ENCODE assay signal across 21 mouse cellular contexts in the genomic region with DNA sequence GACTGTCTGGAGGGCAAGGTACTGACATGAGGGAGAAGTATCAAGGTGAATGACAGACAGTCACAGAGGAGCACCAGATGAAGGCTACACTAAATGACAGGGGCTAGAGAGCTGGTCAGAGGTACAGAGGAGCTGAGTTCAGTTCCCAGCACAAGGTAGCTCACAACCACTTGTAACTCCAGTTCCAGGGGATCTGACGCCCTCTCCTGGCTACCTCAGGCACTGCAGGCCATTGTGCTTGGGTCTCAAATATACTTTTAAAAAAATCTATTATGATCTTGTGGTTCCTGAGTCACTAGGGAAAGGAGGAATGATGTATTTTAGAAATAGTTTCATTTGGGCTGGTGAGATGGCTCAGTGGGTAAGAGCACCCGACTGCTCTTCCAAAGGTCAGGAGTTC.
DNase-seq lines count a peak whose midpoint lies in the region; ATAC-seq and TF ChIP-seq lines count a peak whose summit lies in the region.
"Had no signal": no experiment of that assay in that cellular context is flagged by ENCODE, and none has a peak within 500 bp of the region (broad histone marks: within the 10 kb centered on the region; RNA-seq: fewer than 3 reads in every experiment).

No protein-coding gene starts in this region.

- no peaks in the 10 kb centered on the region for H3K4me1 ChIP-seq in intestine, postnatal 0 days (replicated peaks; ENCODE audit: control insufficient read depth, insufficient read depth, low read length)
- H3K4me1 ChIP-seq in intestine, embryonic 16.5 days (ENCODE audit: control insufficient read depth, insufficient read depth, low read length) = no peaks in the 10 kb centered on the region
- no peaks in the 10 kb centered on the region for H3K4me1 ChIP-seq in lung, embryonic 14.5 days (ENCODE audit: insufficient read depth)
- H3K4me1 ChIP-seq: forebrain, embryonic 12.5 days; liver, embryonic 13.5 days had no signal

- no peaks in the 10 kb centered on the region for H3K27me3 ChIP-seq in intestine, postnatal 0 days (replicated peaks; ENCODE audit: control insufficient read depth, insufficient read depth, low read length)
- no peaks in the 10 kb centered on the region for H3K27me3 ChIP-seq in intestine, embryonic 16.5 days (replicated peaks; ENCODE audit: control insufficient read depth, insufficient read depth, low read length)
- H3K27me3 ChIP-seq in lung, embryonic 14.5 days (ENCODE audit: insufficient read depth, low read length) = no peaks in the 10 kb centered on the region
- H3K27me3 ChIP-seq: CH12.LX; forebrain, embryonic 12.5 days; liver, embryonic 13.5 days; Patski had no signal

- no peak overlapping the region for H3K27ac ChIP-seq in intestine, postnatal 0 days (ENCODE audit: low read depth, low read length)
- no peak overlapping the region for H3K27ac ChIP-seq in intestine, embryonic 16.5 days (ENCODE audit: low read length)
- H3K27ac ChIP-seq in lung, embryonic 14.5 days (ENCODE audit: low read depth) = no peak overlapping the region
- H3K27ac ChIP-seq: forebrain, embryonic 12.5 days; heart, embryonic 10.5 days; liver, embryonic 13.5 days had no signal

- no peak overlapping the region for H3K4me3 ChIP-seq in intestine, postnatal 0 days (ENCODE audit: low read depth, low read length)
- no peak overlapping the region for H3K4me3 ChIP-seq in intestine, embryonic 16.5 days (ENCODE audit: low read length)
- H3K4me3 ChIP-seq in lung, embryonic 14.5 days (ENCODE audit: low read depth, low read length) = no peak overlapping the region
- H3K4me3 ChIP-seq: forebrain, embryonic 12.5 days; heart, embryonic 10.5 days; liver, embryonic 13.5 days; myocyte had no signal

- H3K9me3 ChIP-seq in intestine, postnatal 0 days (ENCODE audit: control insufficient read depth) = no peaks in the 10 kb centered on the region
- no peaks in the 10 kb centered on the region for H3K9me3 ChIP-seq in intestine, embryonic 16.5 days (ENCODE audit: control insufficient read depth, low read length)
- H3K9me3 ChIP-seq in lung, embryonic 14.5 days (ENCODE audit: low read depth, low read length) = no peaks in the 10 kb centered on the region; the same call in 1 of the 2 replicates
- H3K9me3 ChIP-seq: forebrain, embryonic 12.5 days; liver, embryonic 13.5 days had no signal

- DNase-seq in lung, embryonic 14.5 days = no peak
- DNase-seq in lung, postnatal 10 days = no peak
- peak; percentile 45 for DNase-seq in ZHBTc4 (ENCODE audit: low read depth, low spot score)
- DNase-seq in testis, postnatal 14 days (ENCODE audit: low spot score) = peak; percentile 21
- no peak for DNase-seq in thymus, adult 18-20 months
- DNase-seq: cerebellum, adult 9-10 months; embryo, embryonic 11 days; heart, postnatal 14 days; kidney, postnatal 10 days; layer of hippocampus, adult 9-11 months; liver, embryonic 13.5 days; lung, postnatal 36 days; right cerebral cortex, adult 18-20 months had no signal

- no peak overlapping the region for H3K9ac ChIP-seq in intestine, postnatal 0 days (ENCODE audit: low read depth, low read length)
- H3K9ac ChIP-seq in intestine, embryonic 16.5 days (ENCODE audit: low read depth, low read length) = no peak overlapping the region
- H3K9ac ChIP-seq in lung, embryonic 14.5 days = no peak overlapping the region
- H3K9ac ChIP-seq: forebrain, embryonic 12.5 days; liver, embryonic 13.5 days had no signal

- H3K36me3 ChIP-seq in intestine, postnatal 0 days (ENCODE audit: control insufficient read depth, insufficient read depth) = peaks cover 4% of the 10 kb centered on the region; the same call in 1 of the 2 replicates
- peaks cover 5% of the 10 kb centered on the region; the same call in 1 of the 2 replicates for H3K36me3 ChIP-seq in intestine, embryonic 16.5 days (ENCODE audit: control insufficient read depth, insufficient read depth, low read length)
- H3K36me3 ChIP-seq in lung, embryonic 14.5 days (ENCODE audit: insufficient read depth) = no peaks in the 10 kb centered on the region
- H3K36me3 ChIP-seq: liver, embryonic 13.5 days had no signal

- no peak overlapping the region for H3K4me2 ChIP-seq in intestine, postnatal 0 days (replicated peaks; ENCODE audit: low read depth)
- no peak overlapping the region for H3K4me2 ChIP-seq in intestine, embryonic 16.5 days (ENCODE audit: low read depth, low read length)
- no peak overlapping the region for H3K4me2 ChIP-seq in lung, embryonic 14.5 days
- H3K4me2 ChIP-seq: forebrain, embryonic 12.5 days; liver, embryonic 13.5 days; midbrain, embryonic 11.5 days had no signal

- WGBS in intestine, postnatal 0 days = 95% methylated on average over 2 of the region's 2 CpGs
- 89% methylated on average over 2 of the region's 2 CpGs for WGBS in intestine, embryonic 16.5 days
- WGBS in lung, embryonic 14.5 days = 83% methylated on average over 2 of the region's 2 CpGs

- ATAC-seq in intestine, postnatal 0 days = no peak
- ATAC-seq in intestine, embryonic 16.5 days = no peak
- no peak for ATAC-seq in lung, embryonic 14.5 days (ENCODE audit: insufficient read depth)
- ATAC-seq: Patski had no signal

- TF ChIP-seq CTCF in intestine, postnatal 0 days (IDR thresholded peaks at IDR 0.05; ENCODE audit: low read depth) = 0 out of 2 replicates have a peak, but pooled peaks have one; percentile 10
- TF ChIP-seq CTCF in lung, embryonic 14.5 days (IDR thresholded peaks at IDR 0.05; ENCODE audit: low read depth) = peak; percentile 24; the same call in 1 of the 2 replicates

Comparison
In these comparisons a context has a peak if more than half of its experiments do, and no peak if none do; other contexts are left out.
1. DNase-seq: peak in ZHBTc4 (single experiment) and testis, postnatal 14 days (single experiment); none in lung, embryonic 14.5 days (single experiment), lung, postnatal 10 days (single experiment) and thymus, adult 18-20 months (0 of 2).